Mouse (Mus musculus): ENCODE measurements around the gene C9. TPM values are rescaled to one million over a fixed set of nuclear protein-coding genes. Genes with fewer than 3 reads are reported as not detected.

C9 gene
- total RNA-seq (2012; rRNA removed) = not detected in 2 replicates
- total RNA-seq (2014; rRNA removed) = not detected in 2 replicates
- not detected in 2 replicates for polyA plus RNA-seq (2012; ENCODE audit: insufficient read length, low read depth)

GRCm38 (mm10) chr15:6445135-6445534, at the start of gene C9:
C9 (plus strand) TSS chr15:6445327.
- DNase-seq (ENCODE audit: extremely low read depth) = no peak
- in situ Hi-C loops (cut with MboI; ENCODE audit: low pct_ligation_motif_present, low pct_unique_long_range_greater_than_20kb, low sequenced_read_pairs) (loop anchor here (25.0 kb wide), 1 partner anchor 208 kb away; no protein-coding TSS in a partner anchor), dilution Hi-C loops (cut with MboI; ENCODE audit: extremely low pct_ligation_motif_present, extremely low pct_unique_long_range_greater_than_20kb, low sequenced_read_pairs) (no loop called here)
- no peaks in the 10 kb centered on the region for H3K36me3 ChIP-seq (replicated peaks in 1 of 2; ENCODE audit: control insufficient read depth in 1 of 2, insufficient read depth in 1 of 2, low read length in 1 of 2)
- TF ChIP-seq ELF1 (IDR thresholded peaks at IDR 0.05; ENCODE audit: low read depth, low read length) (no peak), POLR2AphosphoS2 (IDR thresholded peaks at IDR 0.05; ENCODE audit: low read depth, low read length) (no peak), RAD21 (IDR thresholded peaks at IDR 0.05; ENCODE audit: low read depth, low read length) (no peak)
- H3K27ac ChIP-seq (ENCODE audit: insufficient read depth, low read depth) = no peak within 1 kb of the TSS
- no peak within 1 kb of the TSS for H3K4me3 ChIP-seq (replicated peaks in 1 of 3; ENCODE audit: low read depth in 2 of 3, low read length in 2 of 3, poor library complexity in 1 of 3)
- H3K9me3 ChIP-seq (replicated peaks; ENCODE audit: low read length) = no peaks in the 10 kb centered on the region
- no peaks in the 10 kb centered on the region for H3K79me2 ChIP-seq (replicated peaks; ENCODE audit: control insufficient read depth, extremely low read depth, insufficient read depth, poor library complexity, severe bottlenecking)
- no peak within 1 kb of the TSS for H3K4me2 ChIP-seq (ENCODE audit: insufficient read depth, low read depth, poor library complexity, severe bottlenecking)
- no peaks in the 10 kb centered on the region for H3K4me1 ChIP-seq (ENCODE audit: control insufficient read depth in 1 of 2, insufficient read depth in 2 of 2)
- no peak within 1 kb of the TSS for H3K9ac ChIP-seq (ENCODE audit: insufficient read depth, low read depth)
- no peaks in the 10 kb centered on the region for H3K27me3 ChIP-seq (replicated peaks)

DNA sequence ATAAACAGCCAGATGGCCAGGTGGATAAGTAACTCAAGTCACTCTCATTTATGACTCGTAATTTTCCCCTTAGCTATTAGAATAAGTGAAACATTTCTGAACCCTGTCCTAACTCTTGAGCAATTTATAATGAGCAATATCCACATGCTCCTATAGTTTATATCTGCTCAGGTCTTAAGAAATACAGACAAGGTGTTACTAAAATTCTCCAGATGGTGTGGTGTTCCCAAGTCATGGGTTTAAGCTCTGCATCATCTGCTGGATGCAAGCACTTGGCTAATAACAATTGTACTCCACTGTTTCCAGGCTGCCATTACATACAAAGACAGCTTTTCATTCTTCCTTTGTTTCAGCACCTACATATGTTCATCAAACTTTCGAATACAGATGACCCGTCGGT, 46.9 kb upstream of the C9 start:
- no peak overlapping the region for H3K4me2 ChIP-seq (ENCODE audit: insufficient read depth, low read depth, poor library complexity, severe bottlenecking)
- H3K4me3 ChIP-seq (replicated peaks in 1 of 3; ENCODE audit: low read depth in 2 of 3, low read length in 2 of 3, poor library complexity in 1 of 3) = no peak overlapping the region
- H3K4me1 ChIP-seq (ENCODE audit: control insufficient read depth in 1 of 2, insufficient read depth in 2 of 2) = no peaks in the 10 kb centered on the region
- H3K27me3 ChIP-seq (replicated peaks) = no peaks in the 10 kb centered on the region
- H3K36me3 ChIP-seq (replicated peaks in 1 of 2; ENCODE audit: control insufficient read depth in 1 of 2, insufficient read depth in 1 of 2, low read length in 1 of 2) = no peaks in the 10 kb centered on the region
- H3K79me2 ChIP-seq (replicated peaks; ENCODE audit: control insufficient read depth, extremely low read depth, insufficient read depth, poor library complexity, severe bottlenecking) = no peaks in the 10 kb centered on the region
- no peak for TF ChIP-seq RCOR1 (conservative IDR thresholded peaks at IDR 0.05; ENCODE audit: low read depth, low read length)
- no peak for TF ChIP-seq EP300 (IDR thresholded peaks at IDR 0.05; ENCODE audit: low read length)
- TF ChIP-seq NELFE (IDR thresholded peaks at IDR 0.05; ENCODE audit: low read depth, low read length) = no peak
- no peak for TF ChIP-seq ZMIZ1 (IDR thresholded peaks at IDR 0.05; ENCODE audit: low read depth, low read length)
- no peaks in the 10 kb centered on the region for H3K9me3 ChIP-seq (replicated peaks; ENCODE audit: low read length)
- no peak overlapping the region for H3K9ac ChIP-seq (ENCODE audit: insufficient read depth, low read depth)
- no peak overlapping the region for H3K27ac ChIP-seq (ENCODE audit: insufficient read depth, low read depth)
- dilution Hi-C loops (cut with MboI; ENCODE audit: extremely low pct_ligation_motif_present, extremely low pct_unique_long_range_greater_than_20kb, low sequenced_read_pairs) = no loop called here
- in situ Hi-C loops (cut with MboI; ENCODE audit: low pct_ligation_motif_present, low pct_unique_long_range_greater_than_20kb, low sequenced_read_pairs) = no loop called here
- no peak for DNase-seq (ENCODE audit: extremely low read depth)

DNA sequence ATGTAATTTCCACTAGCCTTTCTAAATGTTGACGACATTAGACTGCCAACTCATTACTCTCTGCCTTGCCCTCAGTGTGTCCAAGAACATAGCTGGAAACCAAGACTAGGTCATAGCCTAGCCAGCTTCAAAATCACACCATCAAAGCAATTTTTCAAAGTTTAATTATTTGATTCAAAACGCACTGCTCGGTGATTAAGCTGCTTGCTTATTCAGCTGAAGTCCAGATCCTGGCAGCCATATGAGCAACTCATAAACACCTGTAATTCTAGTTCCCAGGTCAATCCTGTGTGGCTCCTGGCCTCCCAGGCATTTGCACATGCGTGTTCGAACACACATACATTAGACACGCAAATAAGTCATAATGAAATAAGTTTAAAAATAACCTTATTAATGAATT, 46.2 kb upstream of the C9 start:
- TF ChIP-seq MYC (IDR thresholded peaks at IDR 0.05; ENCODE audit: low read depth, low read length) (no peak), RAD21 (IDR thresholded peaks at IDR 0.05; ENCODE audit: low read depth, low read length) (no peak), SIN3A (IDR thresholded peaks at IDR 0.05; ENCODE audit: low read length) (no peak), ZKSCAN1 (IDR thresholded peaks at IDR 0.05; ENCODE audit: borderline replicate concordance, low read depth, low read length) (no peak), CTCF (conservative IDR thresholded peaks at IDR 0.05 in 1 of 2, IDR thresholded peaks at IDR 0.05 in 1 of 2; ENCODE audit: low read depth in 2 of 2, low read length in 2 of 2) (no peak), EP300 (IDR thresholded peaks at IDR 0.05; ENCODE audit: low read length) (no peak), GABPA (IDR thresholded peaks at IDR 0.05; ENCODE audit: insufficient replicate concordance, low read depth, low read length) (no peak)
- in situ Hi-C loops (cut with MboI; ENCODE audit: low pct_ligation_motif_present, low pct_unique_long_range_greater_than_20kb, low sequenced_read_pairs) (no loop called here), dilution Hi-C loops (cut with MboI; ENCODE audit: extremely low pct_ligation_motif_present, extremely low pct_unique_long_range_greater_than_20kb, low sequenced_read_pairs) (no loop called here)
- Histone ChIP-seq H3K27ac (ENCODE audit: insufficient read depth, low read depth) (no peak overlapping the region), H3K9me3 (replicated peaks; ENCODE audit: low read length) (no peaks in the 10 kb centered on the region), H3K79me2 (replicated peaks; ENCODE audit: control insufficient read depth, extremely low read depth, insufficient read depth, poor library complexity, severe bottlenecking) (no peaks in the 10 kb centered on the region), H3K27me3 (replicated peaks) (no peaks in the 10 kb centered on the region), H3K9ac (ENCODE audit: insufficient read depth, low read depth) (no peak overlapping the region), H3K4me1 (ENCODE audit: control insufficient read depth in 1 of 2, insufficient read depth in 2 of 2) (no peaks in the 10 kb centered on the region), H3K36me3 (replicated peaks in 1 of 2; ENCODE audit: control insufficient read depth in 1 of 2, insufficient read depth in 1 of 2, low read length in 1 of 2) (no peaks in the 10 kb centered on the region), H3K4me3 (replicated peaks in 1 of 3; ENCODE audit: low read depth in 2 of 3, low read length in 2 of 3, poor library complexity in 1 of 3) (no peak overlapping the region), H3K4me2 (ENCODE audit: insufficient read depth, low read depth, poor library complexity, severe bottlenecking) (no peak overlapping the region)
- DNase-seq (ENCODE audit: extremely low read depth) = no peak
